Mouse (Mus musculus) common myeloid progenitor, adult 5-6 weeks (primary cell): ENCODE data around the gene Plekhm1. TPM values are rescaled to one million over a fixed set of nuclear protein-coding genes. Genes with fewer than 3 reads are reported as not detected.

Experiments
- ATAC-seq: replicated peaks from 2 replicates; pipeline ENCODE4 v1.8.0; 2016; ENCODE audit warnings: low read depth, mild to moderate bottlenecking, moderate TSS enrichment, inconsistent platforms; ENCODE audit not compliant: poor library complexity, severe bottlenecking
- total RNA-seq: library from RNA; stranded (forward); fragments of 200-1000, 187-1606 nt; gene quantifications from 2 replicates; pipeline ENCODE4 v1.2.3, GENCODE M21; 2017

Gene Plekhm1
- total RNA-seq, 1 experiment from 2014 or later, result 3.6 TPM

- peak; percentile 69 for ATAC-seq
These were observed 67.8 kb downstream of the Plekhm1 start for GRCm38 (mm10) chr11:103344494-103345332.

GRCm38 (mm10) chr11:103343881-103344280, 68.6 kb downstream of the Plekhm1 start:
- ATAC-seq, result no peak

- no peak for ATAC-seq
These were observed 69.4 kb downstream of the Plekhm1 start for GRCm38 (mm10) chr11:103343063-103343462.

GRCm38 (mm10) chr11:103340677-103341076, 71.8 kb downstream of the Plekhm1 start:
- no peak for ATAC-seq

GRCm38 (mm10) chr11:103340130-103340529, 72.4 kb downstream of the Plekhm1 start:
- ATAC-seq, result no peak

- ATAC-seq, result no peak
These were observed 72.9 kb downstream of the Plekhm1 start for GRCm38 (mm10) chr11:103339414-103340119.

GRCm38 (mm10) chr11:103338671-103339070, 73.8 kb downstream of the Plekhm1 start:
- no peak for ATAC-seq

GRCm38 (mm10) chr11:103338119-103338518, 74.4 kb downstream of the Plekhm1 start:
- ATAC-seq, result no peak

GRCm38 (mm10) chr11:103337180-103337579, 75.3 kb downstream of the Plekhm1 start:
- ATAC-seq, result no peak

GRCm38 (mm10) chr11:103335561-103335960, 76.9 kb downstream of the Plekhm1 start:
- ATAC-seq, result no peak

GRCm38 (mm10) chr11:103334925-103335324, 77.6 kb downstream of the Plekhm1 start:
- ATAC-seq, result no peak

- ATAC-seq, result 0 out of 2 replicates have a peak, but pooled peaks have one; percentile 23
These were observed 78.6 kb downstream of the Plekhm1 start for GRCm38 (mm10) chr11:103333719-103334398.

GRCm38 (mm10) chr11:103332890-103333651, 79.4 kb downstream of the Plekhm1 start:
- ATAC-seq, result no peak

GRCm38 (mm10) chr11:103332186-103332889, 80.1 kb downstream of the Plekhm1 start:
- ATAC-seq, result peak; percentile 92

GRCm38 (mm10) chr11:103331502-103332185, 80.8 kb downstream of the Plekhm1 start:
- no peak for ATAC-seq

GRCm38 (mm10) chr11:103330651-103331319, 81.7 kb downstream of the Plekhm1 start:
- ATAC-seq, result no peak

GRCm38 (mm10) chr11:103326950-103327349, 85.5 kb downstream of the Plekhm1 start:
- ATAC-seq, result peak; percentile 82

- peak; percentile 76 for ATAC-seq
These were observed 87.3 kb downstream of the Plekhm1 start for GRCm38 (mm10) chr11:103325172-103325571.
